ENCODE assay signal across 25 mouse cellular contexts in the genomic region with DNA sequence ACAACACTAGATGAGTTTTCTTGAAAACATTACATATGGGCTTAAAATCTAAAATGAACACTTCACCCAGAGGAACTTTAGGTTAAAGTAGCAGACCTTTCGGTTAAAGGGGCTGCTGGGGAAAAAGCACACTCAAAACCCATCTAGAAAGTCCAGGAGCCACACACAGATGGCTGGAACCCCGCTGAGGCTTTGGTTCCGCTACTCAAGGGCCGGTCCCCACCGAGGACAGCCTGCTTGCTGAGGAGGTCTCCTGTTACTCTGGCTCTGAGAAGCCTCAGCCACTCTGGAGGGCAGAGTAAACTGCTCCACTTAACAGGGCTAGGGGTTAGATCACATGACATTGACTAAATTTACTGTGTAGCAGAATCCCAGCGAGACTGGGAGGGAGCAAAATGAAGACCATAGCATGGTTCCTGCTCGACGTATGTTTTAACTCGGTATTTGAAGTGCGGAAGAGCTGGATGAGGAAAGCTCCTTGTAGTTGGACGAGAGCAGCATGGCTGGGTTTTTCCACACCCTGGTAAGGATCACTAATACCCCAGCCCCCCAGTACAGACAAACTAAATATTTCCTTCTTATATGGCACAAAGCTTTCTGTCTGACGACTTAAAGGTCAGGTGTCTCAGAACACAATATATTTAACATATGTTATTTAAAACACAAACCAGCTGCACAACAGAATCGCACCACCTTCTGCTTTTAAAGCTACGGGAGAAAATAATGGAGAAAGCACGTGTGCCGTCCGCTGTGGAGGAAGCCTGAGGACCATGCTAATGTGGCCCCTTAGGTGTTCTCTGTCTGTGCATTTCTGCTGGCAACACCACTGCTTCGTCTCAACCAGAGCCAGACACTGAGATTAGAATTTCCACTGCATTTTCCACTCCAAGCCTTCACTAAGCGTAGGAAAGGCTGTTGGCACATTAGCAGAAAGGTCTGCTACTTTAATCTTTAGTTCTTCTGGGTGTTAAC. TPM values are rescaled to one million over a fixed set of nuclear protein-coding genes. Genes with fewer than 3 reads are reported as not detected.
DNase-seq lines count a peak whose midpoint lies in the region; ATAC-seq lines count a peak whose summit lies in the region.
"Had no signal": no experiment of that assay in that cellular context is flagged by ENCODE, and none has a peak within 500 bp of the region (broad histone marks: within the 10 kb centered on the region; RNA-seq: fewer than 3 reads in every experiment).

No protein-coding gene starts in this region.

- no peak overlapping the region for H3K4me3 ChIP-seq in heart, embryonic 13.5 days
- H3K4me3 ChIP-seq in embryonic facial prominence, embryonic 13.5 days: no peak overlapping the region
- no peak overlapping the region for H3K4me3 ChIP-seq in limb, embryonic 15.5 days
- no peak overlapping the region for H3K4me3 ChIP-seq in midbrain, embryonic 15.5 days
- H3K4me3 ChIP-seq: forebrain, embryonic 12.5 days; heart, embryonic 15.5 days; midbrain, embryonic 13.5 days had no signal

- no peaks in the 10 kb centered on the region for H3K9me3 ChIP-seq in heart, embryonic 13.5 days
- no peaks in the 10 kb centered on the region for H3K9me3 ChIP-seq in embryonic facial prominence, embryonic 13.5 days
- no peaks in the 10 kb centered on the region for H3K9me3 ChIP-seq in limb, embryonic 15.5 days
- no peaks in the 10 kb centered on the region for H3K9me3 ChIP-seq in midbrain, embryonic 15.5 days
- H3K9me3 ChIP-seq: forebrain, embryonic 12.5 days; heart, embryonic 15.5 days; midbrain, embryonic 13.5 days had no signal

- DNase-seq in heart, postnatal 4 days: no peak
- peak; percentile 46 for DNase-seq in forelimb bud, embryonic 11.5 days (ENCODE audit: low read depth, low spot score)
- no peak for DNase-seq in gastrocnemius, postnatal 25 days
- DNase-seq: adrenal gland, postnatal 10 days; cerebellum, adult 2 months; heart, adult 11 months; kidney, postnatal 4 days; lung, embryonic 14.5 days; right cerebral cortex, postnatal 14 days; thymus, adult 2 months; thymus, postnatal 4 days had no signal

- H3K27ac ChIP-seq in heart, embryonic 13.5 days (replicated peaks): no peak overlapping the region
- peak overlapping the region; percentile 76 for H3K27ac ChIP-seq in embryonic facial prominence, embryonic 13.5 days
- H3K27ac ChIP-seq in limb, embryonic 15.5 days: peak overlapping the region; percentile 64
- H3K27ac ChIP-seq in midbrain, embryonic 15.5 days: no peak overlapping the region
- H3K27ac ChIP-seq: forebrain, embryonic 12.5 days; heart, embryonic 15.5 days; liver, embryonic 14.5 days; midbrain, embryonic 13.5 days; stomach, postnatal 0 days had no signal

- no peak for ATAC-seq in heart, embryonic 13.5 days (ENCODE audit: extremely low read depth, insufficient number of reproducible peaks, low FRiP score, low TSS enrichment)
- ATAC-seq in embryonic facial prominence, embryonic 13.5 days (ENCODE audit: insufficient number of reproducible peaks, insufficient read depth, low FRiP score, low TSS enrichment, low read depth): no peak
- ATAC-seq in limb, embryonic 15.5 days (ENCODE audit: insufficient number of reproducible peaks, low FRiP score, low TSS enrichment, low read depth): peak; percentile 84
- ATAC-seq in midbrain, embryonic 15.5 days (replicated peaks): no peak
- ATAC-seq: activated CD4-positive, CD25-positive, alpha-beta regulatory T cell, adult 4 months; intestine, postnatal 0 days; midbrain, embryonic 13.5 days had no signal

- peaks cover 72% of the 10 kb centered on the region for H3K36me3 ChIP-seq in heart, embryonic 13.5 days
- H3K36me3 ChIP-seq in embryonic facial prominence, embryonic 13.5 days: peaks cover 53% of the 10 kb centered on the region
- peaks cover 54% of the 10 kb centered on the region for H3K36me3 ChIP-seq in limb, embryonic 15.5 days
- peaks cover 5% of the 10 kb centered on the region; the same call in 1 of the 2 replicates for H3K36me3 ChIP-seq in midbrain, embryonic 15.5 days (replicated peaks)

- H3K4me2 ChIP-seq in heart, embryonic 13.5 days: no peak overlapping the region
- H3K4me2 ChIP-seq in embryonic facial prominence, embryonic 13.5 days: no peak overlapping the region
- no peak overlapping the region for H3K4me2 ChIP-seq in limb, embryonic 15.5 days
- H3K4me2 ChIP-seq in midbrain, embryonic 15.5 days: no peak overlapping the region
- H3K4me2 ChIP-seq: forebrain, embryonic 12.5 days; heart, embryonic 15.5 days; lung, embryonic 14.5 days; midbrain, embryonic 13.5 days had no signal

- peaks cover 13% of the 10 kb centered on the region for H3K4me1 ChIP-seq in heart, embryonic 13.5 days
- peaks cover 15% of the 10 kb centered on the region for H3K4me1 ChIP-seq in embryonic facial prominence, embryonic 13.5 days
- peaks cover 12% of the 10 kb centered on the region; the same call in 1 of the 2 replicates for H3K4me1 ChIP-seq in limb, embryonic 15.5 days
- H3K4me1 ChIP-seq in midbrain, embryonic 15.5 days: no peaks in the 10 kb centered on the region
- H3K4me1 ChIP-seq: forebrain, embryonic 12.5 days; midbrain, embryonic 13.5 days had no signal

- WGBS in heart, embryonic 13.5 days: 62% methylated on average over 19 of the region's 19 CpGs
- WGBS in embryonic facial prominence, embryonic 13.5 days: 47% methylated on average over 19 of the region's 19 CpGs
- 46% methylated on average over 19 of the region's 19 CpGs for WGBS in limb, embryonic 15.5 days
- 75% methylated on average over 19 of the region's 19 CpGs for WGBS in midbrain, embryonic 15.5 days

- H3K27me3 ChIP-seq in heart, embryonic 13.5 days (replicated peaks): no peaks in the 10 kb centered on the region
- no peaks in the 10 kb centered on the region for H3K27me3 ChIP-seq in embryonic facial prominence, embryonic 13.5 days
- H3K27me3 ChIP-seq in limb, embryonic 15.5 days: no peaks in the 10 kb centered on the region
- no peaks in the 10 kb centered on the region for H3K27me3 ChIP-seq in midbrain, embryonic 15.5 days (replicated peaks)
- H3K27me3 ChIP-seq: forebrain, embryonic 12.5 days; heart, embryonic 15.5 days; midbrain, embryonic 13.5 days had no signal

- H3K9ac ChIP-seq in heart, embryonic 13.5 days: peak overlapping the region; percentile 2; the same call in 1 of the 2 replicates
- H3K9ac ChIP-seq in embryonic facial prominence, embryonic 13.5 days: no peak overlapping the region; the same call in 1 of the 2 replicates
- no peak overlapping the region for H3K9ac ChIP-seq in limb, embryonic 15.5 days
- H3K9ac ChIP-seq in midbrain, embryonic 15.5 days: no peak overlapping the region
- H3K9ac ChIP-seq: forebrain, embryonic 12.5 days; heart, embryonic 15.5 days; liver, embryonic 14.5 days; lung, embryonic 14.5 days; midbrain, embryonic 13.5 days had no signal

RNA-seq across cellular contexts. Expression of a gene that starts 50.8 kb away (rescaled TPM):
- 0.05 and 0.29 TPM in 2 replicates for polyA plus RNA-seq in heart, embryonic 13.5 days (2015; fragmentation: Nextera tagmentation; extraction: Ambion mirVana)
- 10 to 100 TPM in 1 of 2 experiments, 1 to 10 TPM in 1; 10.0 to 10.8 TPM for total RNA-seq in heart, postnatal 4 days (2021)
- 0.90 and 1.4 TPM in 2 replicates for polyA plus RNA-seq in embryonic facial prominence, embryonic 13.5 days (2015; fragmentation: Nextera tagmentation; extraction: Ambion mirVana)
- 2.2 and 3.5 TPM in 2 replicates for polyA plus RNA-seq in limb, embryonic 15.5 days (2015; fragmentation: Nextera tagmentation; extraction: Ambion mirVana)
- total RNA-seq in gastrocnemius, postnatal 25 days (2021): 10 to 100 TPM in 1 of 2 experiments, 1 to 10 TPM in 1; 7.2 to 12.6 TPM
- polyA plus RNA-seq in midbrain, embryonic 15.5 days (2015; fragmentation: Nextera tagmentation; extraction: Ambion mirVana): 0.23 and 0.42 TPM in 2 replicates
- total RNA-seq: common myeloid progenitor, adult 5-6 weeks; megakaryocyte, adult 5-6 weeks; MEL had no signal
- polyA plus RNA-seq: activated CD4-positive, CD25-positive, alpha-beta regulatory T cell, adult 4 months had no signal

Comparison
In these comparisons a context has a peak if more than half of its experiments do, and no peak if none do; other contexts are left out.
1. H3K27ac ChIP-seq: peak in embryonic facial prominence, embryonic 13.5 days (single experiment) and limb, embryonic 15.5 days (single experiment); none in heart, embryonic 13.5 days (single experiment) and midbrain, embryonic 15.5 days (single experiment).